Mouse (Mus musculus): ENCODE results near the gene Nr1d1.
A peak's percentile ranks its signal among the peaks of the same experiment; 100 is the strongest.

Gene Nr1d1

GRCm38 (mm10) chr11:98774582-98775347, at the start of gene Nr1d1:
TSS of gene Nr1d1 (minus strand) at chr11:98775333.
- no peak for DNase-seq (ENCODE audit: inconsistent ontology term)

DNA sequence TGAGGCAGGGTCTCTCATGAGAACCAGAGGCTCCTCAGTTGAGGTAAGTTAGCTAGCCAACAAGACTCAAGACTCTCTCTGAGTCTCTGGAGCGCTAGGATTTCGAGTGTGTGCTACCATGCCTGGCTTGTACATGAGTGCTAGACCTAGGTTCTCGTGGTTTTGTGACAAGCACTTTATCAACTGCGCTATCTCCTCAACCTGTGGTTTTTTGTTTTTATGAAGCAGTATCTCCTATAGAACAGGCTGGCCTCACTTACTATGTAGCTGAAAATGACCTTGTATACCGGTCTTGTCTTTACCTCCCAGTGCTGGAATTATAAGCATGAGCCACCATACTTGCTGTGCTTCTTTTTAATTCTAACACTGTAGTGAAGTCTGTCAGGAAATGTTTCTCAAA, 45.8 kb upstream of the Nr1d1 start:
- no peak for DNase-seq (ENCODE audit: inconsistent ontology term)

GRCm38 (mm10) chr11:98816706-98817239, 41.6 kb upstream of the Nr1d1 start:
- DNase-seq (ENCODE audit: inconsistent ontology term): no peak

- no peak for DNase-seq (ENCODE audit: inconsistent ontology term)
These were observed 35.6 kb upstream of the Nr1d1 start for GRCm38 (mm10) chr11:98810686-98811085.

GRCm38 (mm10) chr11:98809457-98810290, 34.5 kb upstream of the Nr1d1 start:
- DNase-seq (ENCODE audit: inconsistent ontology term): peak; percentile 99

DNA sequence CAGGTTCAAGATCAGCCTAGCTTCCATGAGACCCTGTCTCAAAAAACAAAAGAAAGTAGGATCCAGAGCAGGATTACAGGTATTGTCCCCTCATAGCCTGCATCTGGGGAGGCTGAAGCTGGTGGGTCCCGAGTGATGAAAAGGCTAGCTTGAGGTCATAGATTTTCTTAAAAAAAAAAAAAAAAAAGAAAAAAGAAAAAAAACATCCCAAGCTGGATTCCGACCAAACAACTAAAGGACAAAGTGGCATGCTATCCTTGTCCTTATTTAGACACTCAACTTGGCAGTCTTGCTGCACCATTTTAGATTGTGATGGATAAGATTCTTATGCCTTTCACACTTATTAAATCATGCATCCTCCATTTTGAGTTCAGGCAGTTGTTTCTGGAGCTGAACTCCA, 33.3 kb upstream of the Nr1d1 start:
- DNase-seq (ENCODE audit: inconsistent ontology term): no peak

GRCm38 (mm10) chr11:98804605-98805004, 29.5 kb upstream of the Nr1d1 start, which contains the start of gene Casc3:
TSS of gene Casc3 (plus strand) at chr11:98804905.
- DNase-seq (ENCODE audit: inconsistent ontology term): no peak

DNA sequence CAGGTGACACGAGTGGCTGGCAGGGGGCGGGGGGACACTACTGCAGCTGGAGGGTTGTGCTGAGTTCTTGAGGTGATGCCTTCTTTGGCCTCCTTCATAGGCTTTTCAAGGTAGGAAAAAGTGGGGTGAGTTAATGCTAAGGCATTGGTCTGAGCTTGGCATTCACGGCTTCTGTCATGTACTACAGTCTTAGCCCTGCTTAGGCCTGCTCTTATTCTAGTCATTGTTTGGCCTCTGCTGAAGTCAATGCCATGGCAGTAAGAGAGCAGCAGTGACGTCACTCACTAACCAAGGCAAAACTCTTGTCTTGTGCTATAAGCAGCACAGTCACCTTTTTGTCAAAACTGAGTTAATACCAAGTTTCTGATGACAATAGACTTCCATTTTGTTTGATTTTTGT, 22.8 kb upstream of the Nr1d1 start:
- peak; percentile 6 for DNase-seq (ENCODE audit: inconsistent ontology term)

DNA sequence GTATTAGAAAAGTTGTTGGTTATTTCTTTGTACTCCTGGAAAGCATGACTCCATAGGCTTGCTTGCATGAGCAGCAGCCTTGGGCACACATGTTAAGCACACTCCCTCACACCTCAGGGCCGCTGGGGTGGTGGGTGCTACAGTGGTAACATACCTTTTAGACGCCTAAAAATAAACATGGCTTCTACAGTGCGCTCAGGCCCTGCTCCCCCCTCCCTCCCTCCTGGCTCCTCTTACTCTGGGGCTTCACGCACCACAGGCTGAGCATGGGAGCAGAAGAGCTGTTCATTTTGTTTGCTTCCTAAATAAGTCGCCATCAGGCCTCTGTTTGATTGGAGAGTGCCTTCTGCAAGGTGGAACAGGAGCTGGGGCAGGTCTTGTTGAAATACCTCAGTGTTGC, 22.2 kb upstream of the Nr1d1 start:
- peak; percentile 24 for DNase-seq (ENCODE audit: inconsistent ontology term)

- peak; percentile 70 for DNase-seq (ENCODE audit: inconsistent ontology term)
These were observed 21.5 kb upstream of the Nr1d1 start for GRCm38 (mm10) chr11:98796515-98797216.

GRCm38 (mm10) chr11:98795714-98796514, 20.8 kb upstream of the Nr1d1 start:
- peak; percentile 59 for DNase-seq (ENCODE audit: inconsistent ontology term)

- peak; percentile 96 for DNase-seq (ENCODE audit: inconsistent ontology term)
These were observed 20.0 kb upstream of the Nr1d1 start, which contains the start of gene Msl1 for GRCm38 (mm10) chr11:98795015-98795713. TSS of gene Msl1 (plus strand) at chr11:98795516.

- DNase-seq (ENCODE audit: inconsistent ontology term): no peak
These were observed 19.4 kb upstream of the Nr1d1 start for GRCm38 (mm10) chr11:98794469-98795014.

- DNase-seq (ENCODE audit: inconsistent ontology term): no peak
These were observed 16.9 kb upstream of the Nr1d1 start for GRCm38 (mm10) chr11:98792081-98792480.

DNA sequence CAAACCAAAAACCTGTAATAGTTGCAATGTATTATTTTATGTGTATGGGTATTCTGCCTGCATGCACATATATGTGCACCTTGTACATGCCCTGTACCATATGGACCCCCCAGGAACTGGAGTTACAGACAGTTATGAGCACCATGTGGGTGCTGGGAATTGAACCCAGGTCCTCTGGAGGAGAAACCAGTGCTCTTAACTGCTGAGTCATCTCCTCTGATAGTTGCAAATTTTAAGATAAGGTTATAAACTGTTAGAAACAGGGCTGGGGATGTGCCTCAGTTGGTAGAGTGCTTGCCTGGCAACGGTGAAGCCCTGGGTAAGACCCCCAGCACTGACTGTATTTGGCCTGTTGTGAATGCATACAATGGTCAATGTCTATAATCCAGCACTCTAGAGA, 16.3 kb upstream of the Nr1d1 start:
- no peak for DNase-seq (ENCODE audit: inconsistent ontology term)

GRCm38 (mm10) chr11:98790631-98791205, 15.6 kb upstream of the Nr1d1 start:
- DNase-seq (ENCODE audit: inconsistent ontology term): no peak

DNA sequence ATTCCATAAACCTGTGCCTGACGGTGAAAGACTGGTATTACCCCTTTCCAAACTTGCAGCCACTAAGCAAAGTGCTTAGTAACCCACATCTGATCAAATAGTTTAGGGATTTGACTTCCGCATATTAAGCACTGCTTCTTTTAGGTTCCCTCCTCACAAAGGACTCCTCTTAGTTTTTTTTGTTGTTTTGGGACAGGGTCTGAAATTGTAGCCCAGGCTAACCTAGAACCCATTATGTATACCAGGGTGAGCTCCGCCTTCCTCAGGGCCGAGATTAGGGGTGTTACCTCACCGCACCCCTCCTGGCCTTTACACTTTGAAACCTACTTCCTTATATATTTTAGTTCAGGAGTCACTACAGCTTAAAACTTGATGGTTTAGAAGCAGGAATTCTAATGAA, 14.7 kb upstream of the Nr1d1 start:
- no peak for DNase-seq (ENCODE audit: inconsistent ontology term)

DNA sequence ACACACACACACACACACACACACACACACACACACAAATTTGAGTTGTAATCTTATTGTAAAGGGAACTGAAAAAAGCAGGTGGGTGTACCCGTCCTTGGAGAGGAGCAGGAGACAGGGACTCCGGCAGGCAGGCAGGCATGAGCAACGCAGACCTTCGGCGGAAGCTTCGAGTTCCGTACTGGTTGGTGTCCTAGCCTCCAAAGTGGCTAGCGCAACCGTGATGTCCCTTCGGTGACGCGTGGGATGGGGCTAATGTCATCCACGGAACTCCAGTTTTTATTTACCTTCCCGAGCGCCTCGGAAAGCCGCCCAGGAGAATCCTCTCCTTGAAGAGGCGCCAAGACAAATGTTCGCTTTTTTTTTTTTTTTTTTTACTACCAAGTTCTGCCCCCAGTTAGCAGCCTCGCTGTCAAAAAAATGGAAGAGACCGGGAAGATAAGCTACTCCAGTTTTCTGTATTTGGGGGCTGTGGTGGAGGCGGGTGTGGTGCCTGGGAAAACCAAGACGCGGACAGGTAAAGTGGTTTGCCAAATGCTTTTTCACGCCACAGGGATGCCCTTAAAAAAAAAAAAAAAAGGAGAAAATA, 14.2 kb upstream of the Nr1d1 start:
- no peak for DNase-seq (ENCODE audit: inconsistent ontology term)

DNA sequence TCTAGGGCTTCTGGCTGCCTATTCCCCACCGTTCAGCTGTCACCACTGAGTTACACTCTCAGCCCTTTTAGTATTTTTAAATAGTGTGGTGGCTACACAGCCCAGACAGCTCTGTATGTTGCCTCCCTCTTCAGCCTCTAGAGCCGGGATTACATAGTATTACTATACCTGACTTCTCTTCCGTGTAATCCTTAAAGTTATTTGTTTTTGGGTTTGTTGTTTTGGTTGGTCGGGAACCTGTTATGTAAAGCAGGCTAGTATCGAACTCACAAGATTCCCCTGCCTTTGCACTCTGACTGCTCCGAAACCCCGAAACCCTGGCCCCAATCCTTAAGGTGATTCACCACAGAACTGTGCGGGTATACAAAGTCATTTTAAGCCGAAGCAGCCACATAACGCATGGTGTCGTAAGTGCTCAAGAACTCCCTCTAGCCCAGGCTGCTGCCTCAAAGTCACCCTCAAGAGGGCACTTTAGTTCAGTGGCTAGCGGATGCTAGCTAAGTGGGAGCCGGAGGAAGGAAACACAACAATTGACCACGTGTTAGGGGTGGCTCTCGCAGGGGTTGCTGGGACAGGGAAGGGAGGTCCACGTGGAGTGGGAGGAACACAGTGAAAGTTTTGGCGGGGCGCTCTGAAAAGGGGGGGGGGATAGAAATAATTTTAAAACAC, 13.6 kb upstream of the Nr1d1 start:
- peak; percentile 94 for DNase-seq (ENCODE audit: inconsistent ontology term)

Data from Muller cell, postnatal 12 days (primary cell).